Mouse (Mus musculus) embryo, embryonic 10.5 days (tissue): ENCODE results near the gene Stac2.

Experiments used
- DNase-seq: peaks from one replicate; pipeline ENCODE4 v3.0.0-alpha.2; 2015; ENCODE audit warnings: low spot score

Stac2 gene

DNA sequence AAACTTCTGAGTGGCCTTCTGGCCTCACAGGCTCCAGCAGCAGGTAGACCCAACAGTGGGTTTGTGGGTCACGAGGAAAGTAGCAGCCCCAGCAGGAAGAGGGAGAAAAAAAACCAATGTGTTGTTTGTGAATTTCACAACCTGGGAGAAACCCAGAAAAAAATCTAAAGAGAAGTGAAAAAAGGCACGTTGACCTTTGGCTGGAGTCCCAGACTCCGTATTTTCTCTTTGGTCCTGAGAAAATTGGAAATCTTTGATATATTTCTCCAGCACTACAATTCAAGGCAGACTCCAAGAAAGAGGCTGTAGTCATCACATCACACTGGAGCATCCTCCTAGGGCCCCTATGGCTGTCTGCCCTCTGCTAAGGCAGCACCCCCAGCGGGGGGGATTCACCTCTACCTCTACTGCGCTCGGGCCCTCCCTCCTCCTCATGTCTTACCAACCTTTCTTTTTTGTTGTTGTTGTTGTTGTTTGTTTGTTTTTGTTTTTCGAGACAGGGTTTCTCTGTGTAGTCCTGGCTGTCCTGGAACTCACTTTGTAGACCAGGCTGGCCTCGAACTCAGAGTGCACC, 55.8 kb downstream of the Stac2 start:
- DNase-seq, result no peak

DNA sequence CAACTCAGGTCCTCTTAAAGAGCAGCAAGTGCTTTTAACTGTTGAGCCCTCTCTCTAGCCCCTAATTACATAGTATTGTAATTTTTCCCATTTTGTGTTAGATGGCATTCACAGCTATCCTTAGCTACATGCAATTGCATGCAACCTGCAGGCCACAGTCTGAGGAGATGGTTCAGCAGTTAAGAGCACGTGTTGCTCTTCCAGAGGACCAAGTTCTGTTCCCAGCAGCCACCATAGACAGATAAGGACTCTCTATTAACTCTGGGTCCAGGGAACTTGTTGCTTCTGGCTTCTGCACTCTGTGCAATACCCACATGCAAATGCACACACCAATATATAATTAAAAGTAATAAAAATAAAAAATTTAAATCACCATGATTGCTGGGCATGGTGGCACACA, 56.6 kb downstream of the Stac2 start:
- DNase-seq, result no peak

DNA sequence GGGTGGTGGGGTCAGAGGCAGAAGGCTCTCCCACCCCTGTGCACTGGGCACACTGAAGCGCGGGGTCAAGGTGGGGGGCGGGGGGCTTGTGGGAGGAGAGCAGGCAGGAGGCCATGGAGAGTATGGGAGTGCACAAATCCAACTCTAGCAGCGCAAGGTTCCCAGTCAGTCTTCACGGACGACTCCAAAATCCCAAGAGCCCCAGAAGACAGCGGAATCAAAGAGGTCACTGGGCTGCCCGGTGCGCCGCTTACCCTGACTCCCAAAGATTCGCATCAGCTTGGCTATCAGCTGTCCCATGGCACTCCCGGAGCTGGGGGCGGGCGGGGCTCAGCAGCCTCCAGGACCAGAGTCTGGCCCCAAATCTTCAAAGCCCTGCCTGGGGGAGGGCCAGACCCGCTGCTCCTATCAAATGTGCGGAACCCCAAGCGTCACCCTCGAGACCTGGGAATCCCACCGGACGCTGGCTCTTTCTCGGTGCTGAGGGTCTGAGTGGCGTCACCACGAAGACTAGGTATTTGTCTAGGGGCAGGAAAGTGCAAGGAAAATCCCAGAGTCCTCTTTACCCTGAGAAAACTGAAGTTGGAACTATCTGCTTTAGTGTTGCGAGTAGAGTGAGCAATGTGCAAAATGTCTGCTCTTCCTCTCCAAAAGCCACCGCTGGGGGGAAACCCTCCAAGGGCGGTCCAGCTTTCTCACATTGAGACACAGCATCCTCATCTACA, 57.5 kb downstream of the Stac2 start, which contains the start of gene Arl5c:
TSS of gene Arl5c (minus strand) at position 618 of the 725 bp plus-strand sequence.
- peak; percentile 74 for DNase-seq

DNA sequence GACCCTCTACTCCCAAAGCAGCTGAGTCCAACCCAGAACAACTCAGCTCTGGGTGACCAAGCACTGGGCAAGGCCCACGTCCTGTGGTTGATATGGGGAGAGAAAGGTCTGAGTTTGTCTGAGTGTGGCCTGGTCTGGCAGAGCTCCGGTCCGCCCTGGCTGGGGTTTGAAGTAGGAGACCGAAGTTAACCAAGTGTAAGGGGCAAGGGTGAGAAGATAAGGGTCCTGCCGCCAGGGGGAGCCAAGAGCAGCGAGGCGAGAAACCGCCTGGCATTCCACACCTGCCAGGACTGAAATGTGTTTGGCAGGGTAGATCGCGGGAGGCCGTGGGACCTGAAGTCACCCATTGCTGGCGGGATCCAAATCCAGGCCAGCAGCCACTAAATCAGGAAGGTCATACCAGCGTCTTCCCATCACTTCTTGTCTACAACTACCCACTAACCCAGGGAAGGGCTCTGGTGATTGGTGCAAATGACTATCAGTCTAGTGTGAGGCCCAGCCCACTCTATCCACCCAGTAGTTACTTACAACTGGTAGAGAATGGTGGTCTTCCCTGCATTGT, 58.6 kb downstream of the Stac2 start:
- peak; percentile 80 for DNase-seq

DNA sequence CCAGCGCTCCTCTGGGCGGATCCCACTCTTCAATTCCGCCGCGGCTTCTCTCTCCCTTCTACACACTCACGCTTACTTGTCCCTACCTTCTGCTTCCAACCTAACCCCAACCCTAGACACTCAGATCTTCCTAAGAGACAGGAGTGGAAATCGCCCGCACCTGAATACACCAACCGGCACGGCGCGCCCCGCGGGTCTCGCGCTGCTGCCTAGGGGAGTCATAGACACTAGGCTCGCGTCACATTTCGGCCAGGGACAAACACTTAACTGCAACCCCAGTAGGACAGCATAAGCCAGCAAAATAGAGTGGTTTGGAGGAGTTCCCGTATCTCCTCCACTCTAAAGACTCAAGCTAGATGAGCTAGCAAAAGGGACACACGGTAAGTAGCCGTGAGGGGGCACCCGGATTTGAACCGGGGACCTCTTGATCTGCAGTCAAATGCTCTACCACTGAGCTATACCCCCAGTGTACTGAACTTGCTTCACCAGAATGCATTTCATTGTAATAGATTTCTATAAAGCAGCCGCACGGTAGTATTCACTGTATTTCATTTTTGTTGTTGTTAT, 64.6 kb downstream of the Stac2 start:
- peak; percentile 96 for DNase-seq

DNA sequence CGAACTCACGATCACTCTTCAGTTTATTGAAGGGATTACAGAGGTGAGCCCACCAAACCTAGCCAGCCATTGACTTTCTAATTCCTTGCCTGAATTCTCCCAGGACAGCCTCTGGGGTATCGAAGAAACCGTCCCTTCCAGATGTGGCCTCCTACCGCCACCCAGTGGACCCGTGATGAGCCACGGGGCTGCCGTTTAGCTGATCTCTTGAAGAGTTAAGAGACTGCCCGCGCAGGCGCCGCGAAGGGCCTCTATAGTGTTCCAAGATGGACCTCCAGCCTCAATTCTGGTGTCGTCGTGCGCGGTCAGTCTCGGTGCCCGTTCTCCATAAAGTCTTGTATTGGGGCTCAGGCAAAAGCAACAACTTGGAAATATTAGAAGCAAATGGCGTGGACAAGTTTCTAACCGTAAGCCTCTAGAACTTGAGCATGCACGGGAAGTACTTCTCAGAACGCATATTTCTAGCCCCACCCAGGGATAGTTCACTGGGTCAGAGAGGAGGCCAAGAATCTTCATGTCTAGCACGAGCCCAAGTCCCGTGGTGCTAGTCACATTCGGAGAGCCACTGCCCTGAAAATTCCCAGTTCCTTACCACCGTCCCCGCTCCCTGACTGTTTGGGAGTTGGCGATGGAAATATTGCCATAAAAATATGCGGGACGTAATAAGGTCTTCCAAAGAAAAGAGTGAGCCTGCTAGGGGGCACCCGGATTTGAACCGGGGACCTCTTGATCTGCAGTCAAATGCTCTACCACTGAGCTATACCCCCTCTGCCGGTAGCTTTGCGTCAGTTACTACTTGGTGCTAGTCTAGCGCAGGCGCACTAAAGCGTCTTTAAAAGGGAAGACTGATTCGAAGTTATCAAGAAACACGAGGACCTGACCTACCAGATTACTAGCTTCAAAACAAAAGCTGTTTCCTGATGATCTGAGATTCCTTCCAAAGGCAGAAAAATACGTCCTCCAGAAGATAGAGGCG, 65.4 kb downstream of the Stac2 start:
- peak; percentile 99 for DNase-seq

DNA sequence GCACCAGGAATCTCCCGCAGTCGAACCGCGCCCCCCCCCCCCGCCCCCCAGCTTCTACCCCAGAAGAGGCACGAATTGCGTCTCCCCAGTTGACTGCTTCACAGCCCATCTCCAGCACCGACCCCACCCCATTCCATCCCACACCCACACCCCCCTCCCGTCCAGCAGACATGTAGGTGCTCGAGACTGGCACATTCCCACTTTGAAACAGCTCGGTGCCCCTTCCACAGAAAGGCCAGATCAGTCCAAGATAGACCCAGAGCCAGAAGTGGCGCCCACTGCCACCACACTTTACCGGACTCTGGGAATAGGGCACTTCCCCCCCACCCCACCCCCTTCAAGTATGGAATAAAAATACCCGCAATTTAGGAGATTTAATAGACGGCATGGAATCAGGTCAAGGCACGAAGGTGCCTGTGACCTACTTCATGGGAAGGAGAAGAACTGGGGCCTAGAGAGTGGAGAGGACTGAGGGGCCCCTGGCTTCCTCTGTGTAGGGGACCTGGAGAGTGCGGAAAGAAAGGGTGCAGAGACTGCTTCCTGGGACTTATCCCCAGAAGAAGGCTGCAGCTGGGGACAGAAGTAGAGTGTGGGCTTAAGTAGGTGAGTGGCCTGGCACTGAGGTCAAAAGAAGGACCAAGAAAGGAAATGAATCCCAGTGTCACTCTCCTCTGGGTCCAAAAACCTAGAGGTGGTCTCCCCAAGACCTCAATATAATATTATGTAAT, 66.4 kb downstream of the Stac2 start:
- peak; percentile 18 for DNase-seq
